Mouse (Mus musculus) heart, postnatal 10 days (tissue): ENCODE measurements around the gene Dcps. TPM values are rescaled to one million over a fixed set of nuclear protein-coding genes. Genes with fewer than 3 reads are reported as not detected.
A peak's percentile ranks its signal among the peaks of the same experiment; 100 is the strongest.

Experiments
- DNase-seq, 2 experiments: peaks; one replicate each; pipeline ENCODE4 v3.0.0; 2021
- intact Hi-C: fragments of 180-260 bp; cut with DNase I; formaldehyde crosslinking; loops from one replicate; pipeline ENCODE4 v1.15.1; 2025
- total RNA-seq, 2 experiments: library from RNA; stranded (reverse); gene quantifications; 2 replicates each; pipeline ENCODE4 v1.2.3; 2021

Dcps gene
- total RNA-seq, 2 experiments from 2014 or later, result 20.8 to 23.3 TPM

DNA sequence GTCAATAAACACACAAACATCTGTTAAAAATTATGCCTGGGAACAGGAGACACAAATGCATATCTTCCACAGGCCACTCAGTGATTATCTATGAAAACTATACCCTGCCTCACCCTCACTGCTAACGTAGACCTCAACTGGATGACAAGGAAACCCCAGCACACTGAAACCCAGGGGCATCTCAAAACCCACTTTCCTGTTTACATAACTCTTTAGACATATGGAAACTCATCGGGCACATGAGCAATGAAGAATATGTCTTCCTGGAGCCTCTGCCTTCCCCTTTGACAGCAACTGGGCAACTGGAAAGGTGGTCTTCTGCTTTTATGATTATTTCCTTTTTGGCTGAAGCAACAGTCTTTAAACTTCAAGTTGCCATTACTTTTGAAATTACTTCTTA, 33.6 kb downstream of the Dcps start:
- intact Hi-C loops, result no loop called here
- no peak for DNase-seq

DNA sequence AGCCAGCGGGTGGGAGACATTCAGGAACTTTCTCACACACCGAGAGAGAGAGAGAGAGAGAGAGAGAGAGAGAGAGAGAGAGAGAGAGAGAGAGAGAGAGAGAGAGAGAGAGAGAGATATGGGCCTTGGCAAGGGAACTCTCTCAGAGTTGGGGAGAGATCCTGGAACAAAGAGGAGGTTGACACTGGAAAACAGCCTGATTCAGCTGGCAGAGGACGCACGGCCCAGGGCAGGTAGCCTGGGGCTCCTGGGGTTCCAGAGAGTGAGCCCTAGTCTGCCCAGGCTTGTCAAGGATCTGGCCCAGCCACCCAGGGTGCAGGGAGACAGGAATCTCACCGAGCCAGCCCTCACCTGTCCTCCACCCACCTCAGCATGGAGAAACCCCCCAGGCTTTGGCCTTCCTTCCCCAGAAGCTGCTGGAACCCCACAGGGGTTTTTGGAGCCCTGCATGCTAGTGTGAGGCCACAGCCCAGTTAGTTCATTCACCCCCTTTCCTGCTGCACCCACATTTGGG, 36.6 kb downstream of the Dcps start:
- intact Hi-C loops, result no loop called here
- no peak for DNase-seq

DNA sequence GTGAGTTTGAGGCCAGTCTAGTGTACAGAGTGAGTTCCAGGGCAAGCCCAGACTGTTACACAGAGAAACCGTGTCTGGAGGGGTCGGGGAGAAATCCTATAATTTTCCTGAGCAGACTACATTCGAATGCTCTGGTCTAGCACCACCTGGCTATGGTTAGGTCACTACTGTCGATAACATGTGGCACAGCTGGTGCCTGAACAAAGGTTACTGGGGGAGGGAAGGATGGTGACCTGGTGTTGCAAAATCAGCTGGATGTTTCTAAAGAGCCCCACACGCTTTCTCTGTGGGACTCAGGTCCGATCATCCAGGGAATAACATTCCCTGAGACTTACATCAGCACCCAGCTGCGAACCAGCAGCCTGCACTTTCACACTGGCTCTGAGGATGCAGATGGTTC, 37.8 kb downstream of the Dcps start:
- no peak for DNase-seq
- intact Hi-C loops, result no loop called here

DNA sequence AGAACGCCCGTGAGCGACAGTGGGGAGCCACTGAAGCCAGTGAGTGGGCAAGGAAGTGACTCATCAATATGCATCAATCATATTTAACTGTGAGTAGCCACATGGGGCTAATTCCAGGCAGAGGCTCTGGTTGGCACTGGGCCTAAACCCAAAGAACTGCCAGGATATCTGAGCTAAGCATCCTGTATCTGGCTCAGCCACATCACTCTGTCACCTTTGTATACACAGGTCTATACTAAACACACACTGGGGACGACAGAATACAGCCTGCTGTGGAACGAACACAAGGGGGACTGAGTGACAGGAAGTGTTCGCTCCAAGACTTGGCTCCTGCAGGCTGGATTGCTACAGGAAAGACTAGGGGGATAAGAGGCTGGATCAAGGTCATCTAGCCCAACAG, 40.3 kb downstream of the Dcps start:
- DNase-seq, result no peak
- intact Hi-C loops, result no loop called here

DNA sequence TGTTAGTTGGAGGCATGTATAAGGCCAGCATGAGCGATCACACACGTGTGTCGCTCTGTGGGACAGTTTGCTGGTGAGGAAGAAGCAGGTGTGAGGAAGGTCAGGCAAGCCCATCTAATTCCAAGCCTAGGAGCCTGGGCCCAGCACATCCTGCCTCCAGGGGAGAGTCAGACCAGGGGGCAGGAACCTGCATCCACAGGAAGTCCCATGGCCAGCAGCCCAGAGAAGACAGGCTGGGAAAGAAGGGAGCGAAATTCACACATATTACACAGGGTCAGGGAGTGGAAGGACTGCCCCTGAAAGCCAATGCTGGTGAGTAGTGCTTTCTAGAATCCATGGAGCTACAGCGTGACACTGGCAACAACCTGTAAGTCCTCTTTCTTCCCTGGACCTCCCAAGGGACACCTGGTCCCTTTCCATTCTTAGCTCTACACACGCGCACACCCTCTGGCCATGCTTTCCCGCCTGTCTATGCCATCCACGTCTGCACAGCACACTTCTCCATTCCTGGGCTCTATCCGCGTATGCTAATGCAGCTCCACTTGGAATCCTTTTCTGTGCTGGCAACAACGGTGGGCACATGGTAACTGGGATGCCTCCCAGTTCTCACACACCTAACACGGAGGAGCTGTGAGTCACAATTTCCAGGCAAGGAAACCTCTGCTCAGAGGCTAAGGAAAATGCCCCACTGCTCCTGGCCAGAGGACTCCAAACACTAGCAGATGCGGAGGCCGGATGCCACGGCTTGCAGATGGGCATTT, 44.0 kb downstream of the Dcps start:
- intact Hi-C loops, result no loop called here
- peak; percentile 65 to 66 for DNase-seq

DNA sequence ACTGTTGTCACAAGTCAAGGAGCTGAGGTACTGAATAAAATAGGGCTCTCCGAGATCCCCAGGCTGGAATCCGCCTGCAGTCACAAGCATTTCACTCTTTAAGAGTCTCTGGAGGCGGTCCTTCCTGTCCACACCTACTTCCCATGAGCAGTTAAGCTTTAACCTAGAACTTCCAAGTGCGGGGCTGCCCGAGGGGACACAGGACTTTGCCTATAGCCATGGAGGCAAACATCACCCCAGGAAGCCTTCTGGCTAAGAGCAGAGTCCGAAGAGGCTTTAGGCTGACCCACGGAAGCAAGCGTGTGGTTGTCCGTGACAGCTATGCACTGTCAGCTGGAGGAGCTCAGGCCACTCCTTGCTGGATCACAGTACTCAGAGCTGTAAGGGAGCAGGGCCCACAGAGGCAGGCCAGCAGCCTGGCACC, 46.9 kb downstream of the Dcps start:
- intact Hi-C loops, result no loop called here
- DNase-seq, result no peak

DNA sequence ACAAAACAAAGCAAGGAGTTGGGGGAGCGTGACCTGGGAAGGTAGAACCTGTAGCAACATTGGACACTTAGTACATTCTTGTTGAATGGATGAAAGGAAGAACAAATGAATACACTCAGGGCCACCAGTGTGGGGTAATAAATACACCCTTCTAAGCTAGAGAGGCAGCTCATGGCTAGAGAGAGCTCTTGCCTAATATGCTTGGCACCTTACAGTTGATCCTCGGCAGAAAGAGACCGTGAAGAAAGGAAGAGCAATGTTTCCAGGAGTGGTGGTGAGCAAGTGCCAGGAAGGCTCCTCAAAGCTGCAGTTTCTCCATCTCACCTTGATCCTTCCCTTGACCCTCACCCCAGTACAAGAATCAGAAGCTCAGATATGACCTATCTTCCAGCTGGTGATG, 47.3 kb downstream of the Dcps start:
- DNase-seq, result peak in 1 of 2 experiments; percentile 26
- intact Hi-C loops, result no loop called here

DNA sequence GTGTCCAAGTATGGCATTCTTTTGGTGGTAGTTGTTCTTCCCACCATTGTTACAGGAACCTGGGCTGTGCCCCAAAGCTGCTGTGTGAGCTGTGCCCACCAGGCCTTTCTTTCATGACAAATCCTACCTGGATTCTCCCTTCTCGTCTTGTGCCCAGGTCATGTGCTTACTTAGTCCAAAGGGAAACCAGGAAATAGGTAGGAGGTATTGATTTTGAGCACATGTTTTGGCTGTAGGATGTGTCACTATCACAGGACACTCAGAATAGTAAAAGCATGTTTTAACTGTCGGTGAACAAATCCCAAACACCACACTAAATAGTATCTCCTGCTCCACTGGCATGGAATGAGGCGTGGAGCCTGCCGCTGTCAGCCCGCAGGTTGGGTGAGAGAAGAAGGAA, 48.3 kb downstream of the Dcps start:
- intact Hi-C loops, result no loop called here
- DNase-seq, result no peak

DNA sequence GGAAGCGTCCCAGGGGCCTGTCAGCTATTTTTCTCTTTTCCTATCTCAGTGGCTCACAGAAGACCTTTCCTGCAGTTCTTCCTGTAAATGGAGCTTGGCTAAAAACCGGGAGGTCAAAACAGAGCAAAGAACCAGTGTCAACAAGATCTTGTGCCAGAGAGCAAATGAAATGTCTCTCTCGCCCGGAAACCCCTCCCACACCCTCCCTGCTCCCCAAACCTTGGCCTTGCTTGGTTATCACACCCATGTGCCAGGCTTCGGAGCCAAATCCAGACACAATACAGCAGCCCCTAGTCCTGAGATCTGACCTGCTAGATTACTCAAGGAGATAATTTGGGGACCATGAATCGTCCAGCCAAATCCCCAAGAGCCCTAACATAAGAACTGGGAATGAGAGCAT, 48.7 kb downstream of the Dcps start:
- intact Hi-C loops, result no loop called here
- DNase-seq, result peak in 1 of 2 experiments; percentile 56

DNA sequence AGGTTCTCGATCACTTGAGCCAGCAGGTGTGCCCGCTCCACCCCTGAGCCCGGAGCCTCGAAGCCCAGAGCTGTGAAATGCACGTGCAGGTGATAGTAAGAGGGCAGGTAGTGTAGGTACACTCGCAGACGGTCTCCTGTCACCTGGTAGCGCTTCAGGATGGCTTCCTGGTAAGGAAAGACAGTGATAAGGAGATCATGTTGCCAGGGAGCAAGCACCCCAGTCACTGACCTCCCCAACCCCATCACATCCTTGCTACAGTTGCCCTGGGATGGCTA, 51.2 kb downstream of the Dcps start:
- no peak for DNase-seq
- intact Hi-C loops, result no loop called here

DNA sequence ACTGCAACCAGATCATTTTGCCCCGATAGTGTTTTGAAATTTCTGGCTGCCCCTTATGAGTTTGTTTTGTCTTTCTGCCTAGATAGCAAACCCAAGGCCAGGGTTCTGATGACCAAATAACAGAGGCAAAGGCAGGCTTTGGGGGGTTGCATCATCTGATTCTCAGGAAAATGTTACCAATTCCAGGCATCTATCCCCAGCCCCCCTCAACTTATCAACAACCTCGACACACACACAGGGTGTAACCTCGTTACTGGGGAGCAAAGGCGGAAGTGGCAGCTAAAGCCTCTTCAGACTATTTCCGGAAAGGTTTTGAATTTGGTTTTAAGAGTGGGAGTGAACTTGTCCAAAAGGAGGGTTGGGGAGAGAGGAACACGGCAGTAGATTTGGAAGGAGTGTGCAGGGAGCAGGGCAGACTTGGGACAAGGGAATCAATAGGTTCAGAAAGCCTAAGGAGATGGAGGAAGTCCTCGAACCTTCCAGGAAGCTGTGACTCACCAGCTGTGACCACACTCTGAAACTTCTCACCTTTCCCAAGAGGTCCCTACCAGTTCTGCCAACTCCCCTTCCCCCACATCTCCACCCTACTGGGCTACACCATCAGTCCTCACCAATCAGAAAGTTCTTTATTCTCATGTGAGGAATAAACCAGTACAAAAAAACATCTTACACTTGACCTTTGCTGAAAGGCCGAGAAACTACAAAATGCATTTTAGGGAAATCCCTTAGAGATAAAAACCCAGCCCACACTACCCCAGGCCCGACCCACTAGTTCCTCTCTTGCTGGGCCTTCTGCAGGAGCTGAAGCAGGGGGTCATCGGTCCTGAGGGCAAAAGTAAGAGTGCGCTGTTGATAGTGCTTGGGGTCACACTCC, 51.8 kb downstream of the Dcps start:
- intact Hi-C loops, result no loop called here
- no peak for DNase-seq

DNA sequence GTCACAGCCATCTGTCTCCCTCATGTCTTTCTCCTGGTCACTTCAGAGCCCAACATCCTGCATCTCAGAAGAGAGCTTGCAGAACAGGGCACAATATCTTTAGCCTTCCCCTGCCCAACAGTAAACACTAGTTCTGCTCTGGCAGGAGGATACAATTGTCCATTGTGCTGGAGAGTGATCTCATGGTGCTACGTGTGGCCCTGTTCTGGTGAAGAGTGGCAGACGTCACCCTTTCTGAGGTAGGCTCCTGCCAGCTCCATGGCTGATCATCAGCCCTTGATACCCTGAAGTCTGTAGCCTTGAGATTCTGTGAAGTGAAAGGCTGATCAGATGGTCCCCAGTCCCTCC, 52.4 kb downstream of the Dcps start:
- intact Hi-C loops, result no loop called here
- no peak for DNase-seq

DNA sequence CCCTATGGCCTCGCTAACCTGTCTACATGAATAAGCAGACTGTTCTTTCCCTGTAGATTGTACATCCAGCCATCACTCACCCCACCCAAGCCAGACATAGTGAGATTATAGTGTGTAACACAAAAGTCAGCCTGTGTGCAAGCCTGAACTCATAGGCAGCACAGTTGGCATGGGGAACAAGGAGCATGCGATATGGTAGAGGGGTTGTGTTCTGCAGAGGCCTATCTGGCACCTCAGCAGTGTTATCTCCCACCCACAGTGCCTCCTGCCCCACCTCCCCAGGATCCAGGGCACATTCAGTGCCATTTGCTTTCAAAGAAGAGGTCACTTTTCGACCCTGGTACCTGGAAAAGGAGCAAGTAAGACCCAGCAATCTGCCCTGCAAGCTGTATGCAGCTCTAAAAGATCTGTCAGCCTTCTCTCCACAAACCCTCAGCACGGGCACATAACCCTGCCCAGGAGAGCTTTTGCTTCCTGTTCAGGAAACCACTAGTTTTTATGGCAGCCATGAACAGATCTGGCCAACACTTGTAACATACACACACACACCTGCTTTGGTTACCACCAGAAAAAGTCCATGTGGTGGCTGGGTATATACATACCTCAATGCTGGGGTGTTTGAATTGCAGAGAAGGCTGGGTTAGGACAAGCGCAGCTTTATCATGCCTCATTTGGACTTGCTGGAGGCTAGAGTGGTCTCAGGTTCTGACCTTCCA, 53.2 kb downstream of the Dcps start:
- intact Hi-C loops, result no loop called here
- DNase-seq, result no peak

DNA sequence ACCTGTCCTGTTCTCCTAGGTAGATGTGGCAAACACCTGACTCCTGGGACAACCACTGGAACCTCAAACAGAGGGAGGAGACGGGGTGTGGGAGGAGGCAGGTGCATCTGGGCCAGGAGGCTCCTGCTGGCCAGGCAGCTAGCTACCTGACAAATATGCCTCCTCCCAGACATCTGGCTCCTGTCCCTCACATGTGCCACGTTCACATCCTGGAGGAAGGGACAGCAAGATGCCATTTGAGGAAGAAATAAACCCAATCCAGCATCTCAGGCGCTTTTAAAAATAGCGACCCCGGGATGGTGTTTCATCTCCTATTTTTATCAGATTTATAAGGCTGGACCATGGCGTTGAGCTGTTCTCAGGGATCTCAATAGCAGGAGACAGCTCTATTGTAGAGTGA, 56.7 kb downstream of the Dcps start, which contains the start of gene St3gal4:
Gene St3gal4 (minus strand): TSS at position 101 of the 400 bp plus-strand sequence.
- no peak for DNase-seq
- intact Hi-C loops, result no loop called here

DNA sequence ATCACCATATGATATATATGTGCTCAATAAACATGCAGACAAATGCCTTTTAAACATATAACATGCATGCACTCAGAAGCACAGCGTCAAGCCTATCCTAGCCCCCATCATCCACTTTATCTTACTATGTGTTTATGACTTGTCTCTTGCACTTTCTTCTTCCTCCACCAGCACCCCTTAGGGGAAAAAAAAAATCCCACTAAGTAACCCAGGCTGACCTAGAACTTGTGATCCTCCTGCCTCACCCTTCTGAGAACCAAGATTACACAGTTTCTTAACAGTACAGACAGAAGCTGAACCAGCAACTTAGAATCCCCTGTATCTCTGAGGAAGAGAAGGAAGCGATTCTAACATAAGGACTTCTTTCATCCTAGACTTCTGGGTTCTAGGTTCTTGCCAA, 57.3 kb downstream of the Dcps start:
- no peak for DNase-seq
- intact Hi-C loops, result no loop called here

DNA sequence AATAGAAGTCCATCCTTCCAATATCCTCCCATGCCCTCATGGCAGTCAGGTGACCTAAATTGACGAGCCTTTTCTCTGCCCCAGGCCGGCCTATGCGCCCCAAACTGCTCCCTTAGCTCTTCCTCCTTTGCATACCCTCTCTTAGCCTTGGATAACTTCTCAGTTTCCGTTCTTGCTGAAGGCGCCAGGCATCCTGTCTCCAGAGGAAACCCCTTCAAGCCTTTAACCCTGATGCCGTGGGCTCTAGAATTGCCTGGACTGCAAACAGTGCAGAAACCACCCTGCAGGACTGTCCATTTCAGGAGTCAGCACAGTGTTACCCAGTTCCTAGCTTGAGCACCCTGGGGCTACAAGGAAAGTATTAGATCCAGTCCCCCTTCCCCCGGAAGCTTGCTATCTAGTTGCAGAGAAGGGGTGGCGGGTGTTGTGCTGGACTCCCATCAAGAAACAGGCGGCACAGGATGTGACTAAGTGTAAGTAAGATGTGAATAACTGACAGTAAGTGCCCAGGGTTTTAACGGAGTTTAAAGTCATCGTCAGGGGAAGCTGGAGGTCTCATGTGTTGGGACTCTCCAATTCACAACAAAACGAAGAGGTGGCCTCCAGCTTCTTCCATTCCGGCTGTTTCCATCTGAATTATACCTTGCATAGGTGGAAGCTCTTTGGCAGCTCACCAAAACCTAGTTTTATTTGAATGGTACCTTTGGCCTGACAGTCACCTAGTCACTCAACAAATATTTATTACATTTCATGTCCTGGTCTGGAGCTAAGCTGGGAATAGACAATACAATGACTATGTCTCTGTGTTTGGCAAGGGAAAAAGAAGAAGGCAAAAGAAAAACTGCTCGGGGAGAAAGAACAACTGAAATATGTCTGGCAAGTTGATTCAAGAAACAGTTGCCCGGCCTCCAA, 58.2 kb downstream of the Dcps start:
- DNase-seq, result peak; percentile 71
- intact Hi-C loops, result loop anchor here (2.0 kb wide), 2 partner anchors 49 to 79 kb away; no protein-coding TSS in a partner anchor

DNA sequence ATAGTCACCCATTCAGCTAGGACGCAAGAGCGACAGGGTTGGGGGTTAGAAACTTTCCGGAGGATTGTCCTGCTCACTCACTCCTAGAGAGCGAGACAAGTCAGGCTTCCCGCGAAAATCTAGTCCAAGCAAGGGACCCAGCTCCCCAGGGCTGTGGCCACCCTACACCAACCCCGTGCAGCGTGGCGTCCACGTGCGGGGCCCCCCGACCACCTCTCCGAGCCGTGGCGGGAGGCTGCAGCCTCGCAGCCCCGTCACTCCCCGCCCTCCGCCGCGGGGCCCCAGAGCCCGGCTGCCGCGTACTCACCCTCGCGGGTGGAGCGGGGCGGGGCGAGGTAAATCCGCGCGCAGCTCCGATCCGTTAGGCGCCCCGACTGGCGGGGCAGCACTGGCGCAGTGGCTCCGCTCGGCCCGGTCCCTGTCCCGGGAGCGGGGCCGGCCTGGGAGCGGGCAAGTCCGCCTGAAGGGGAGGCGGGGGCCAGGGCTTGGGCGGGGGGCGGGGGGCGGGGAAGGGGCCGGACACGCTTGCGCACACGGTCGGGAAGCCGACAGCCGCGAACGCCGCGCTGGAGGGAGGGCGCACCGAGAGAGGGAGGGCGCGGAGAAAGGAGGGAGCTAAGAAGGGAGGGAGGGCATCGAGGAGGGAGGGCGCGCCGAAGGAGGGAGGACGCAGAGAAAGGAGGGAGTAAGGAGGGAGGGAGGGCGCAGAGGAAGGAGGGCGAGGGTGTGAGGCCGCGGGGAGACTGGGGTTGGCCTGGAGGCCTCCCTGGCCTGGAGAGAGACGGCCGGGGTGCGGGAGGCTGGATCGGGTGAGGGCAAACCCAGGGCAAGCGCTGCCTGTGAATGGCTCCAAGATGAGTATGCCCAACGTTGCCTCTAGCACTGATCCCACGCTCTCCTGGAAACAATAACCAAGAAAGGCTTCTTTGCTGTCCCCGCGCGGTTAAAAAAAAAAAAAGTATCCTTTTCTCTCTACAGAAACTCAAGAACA, 59.2 kb downstream of the Dcps start:
- intact Hi-C loops, result loop anchor here (2.0 kb wide), 2 partner anchors 50 to 78 kb away; no protein-coding TSS in a partner anchor
- peak; percentile 85 to 88 for DNase-seq

DNA sequence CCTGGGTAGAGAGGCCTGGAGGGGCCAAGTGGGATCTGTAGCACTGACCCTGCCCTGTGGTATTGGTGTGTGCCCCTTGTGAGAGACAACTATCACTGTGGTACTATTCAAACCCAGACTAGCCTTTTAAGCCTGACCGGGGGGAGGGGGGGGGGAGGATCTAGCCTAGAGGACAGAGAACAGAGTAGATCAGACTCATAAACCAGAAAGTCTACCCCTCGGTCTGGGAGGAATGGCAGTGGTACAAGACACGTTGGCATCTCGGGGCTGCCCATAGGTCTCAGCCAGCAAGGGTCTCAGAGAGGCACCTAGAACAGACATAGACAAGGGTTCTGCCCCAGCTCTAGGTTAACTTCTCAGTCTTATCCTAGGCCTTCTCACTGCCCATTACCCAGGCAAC, 60.1 kb downstream of the Dcps start:
- DNase-seq, result no peak
- intact Hi-C loops, result loop anchor here (2.0 kb wide), 2 partner anchors 51 to 77 kb away; no protein-coding TSS in a partner anchor

DNA sequence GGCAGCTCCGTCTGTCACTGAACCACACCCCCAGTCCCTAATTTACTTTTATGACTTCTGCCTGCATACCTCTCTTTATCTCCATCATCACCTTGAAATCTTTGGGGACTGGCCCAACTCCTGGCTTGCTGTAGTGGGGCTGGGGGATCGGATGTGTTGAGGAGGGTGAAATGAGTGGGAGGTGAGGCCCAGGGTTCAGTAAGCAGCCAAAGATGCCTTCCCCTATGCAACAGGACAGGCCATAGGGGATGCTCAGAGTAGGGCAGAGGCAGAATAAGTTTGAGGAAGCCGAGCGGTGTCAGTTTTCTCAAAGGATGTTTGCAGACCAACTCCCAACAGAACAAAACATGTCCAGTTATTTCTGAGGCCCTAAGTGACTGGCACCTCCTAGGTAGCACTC, 60.6 kb downstream of the Dcps start:
- DNase-seq, result no peak
- intact Hi-C loops, result no loop called here
